Mouse (Mus musculus) natural killer cell, adult 2 months (primary cell): ENCODE data around the gene Stx6.
A peak's percentile ranks its signal among the peaks of the same experiment; 100 is the strongest.

ENCODE experiments used
- DNase-seq, 2 experiments: peaks; one replicate each; pipeline ENCODE4 v3.0.0; 2022; ENCODE audit warnings: low spot score in 2 of 2

Gene Stx6

DNA sequence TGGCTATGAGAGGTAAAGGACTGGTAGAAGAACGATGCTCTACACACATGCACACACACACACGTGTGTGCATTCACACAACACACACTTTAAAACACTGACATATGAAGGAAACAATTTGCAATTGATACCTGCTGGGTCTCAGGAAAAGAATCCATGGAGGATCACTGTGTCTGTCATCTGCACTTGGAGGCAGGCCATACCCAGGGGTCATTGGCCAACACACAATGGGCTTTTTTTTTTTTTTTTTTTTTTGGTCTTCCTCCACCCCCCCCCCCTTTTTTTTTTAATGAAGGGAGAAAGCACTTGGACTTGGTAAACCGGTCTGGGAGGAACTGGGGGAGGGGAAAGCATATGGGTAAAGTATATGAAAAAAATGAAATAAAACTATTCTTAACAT lies 49.3 kb downstream of the Stx6 start:
- no peak for DNase-seq

DNA sequence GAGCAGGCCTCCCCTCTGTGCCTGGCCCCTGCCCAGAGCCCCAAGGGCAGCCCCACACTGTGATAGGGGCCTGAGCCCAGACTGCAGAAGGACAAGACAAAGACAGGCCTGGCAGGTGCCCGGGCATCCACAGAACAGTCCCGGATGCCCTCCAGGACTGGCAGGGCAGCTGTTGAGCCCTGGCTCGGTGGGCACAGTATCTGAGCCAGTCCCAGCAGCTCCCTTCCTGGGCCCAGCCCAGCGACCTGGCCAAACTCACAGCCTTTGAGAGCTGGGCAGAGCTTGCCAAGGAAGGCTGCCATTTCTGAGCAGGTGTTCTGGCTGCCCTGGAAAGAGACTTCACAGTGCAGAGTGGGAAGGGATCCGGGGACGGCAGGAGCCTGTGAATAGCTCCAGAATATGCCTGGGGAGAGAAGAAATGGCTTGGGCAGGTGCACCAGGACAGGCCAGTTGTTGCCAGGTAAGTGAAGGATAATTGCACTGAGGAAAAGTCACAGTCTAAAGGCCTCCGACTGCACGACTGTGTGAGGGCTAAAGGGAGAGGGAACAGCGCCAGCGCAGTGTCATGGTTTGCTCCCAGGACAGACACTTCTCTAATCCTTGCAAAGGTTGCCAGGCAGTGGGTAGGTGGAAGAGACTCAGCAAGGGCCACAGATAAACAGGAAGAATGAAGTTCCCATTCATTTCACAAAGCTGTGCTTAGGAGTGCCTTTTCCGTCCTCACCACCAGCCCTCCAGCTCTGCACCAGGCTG lies 51.7 kb downstream of the Stx6 start:
- no peak for DNase-seq

DNA sequence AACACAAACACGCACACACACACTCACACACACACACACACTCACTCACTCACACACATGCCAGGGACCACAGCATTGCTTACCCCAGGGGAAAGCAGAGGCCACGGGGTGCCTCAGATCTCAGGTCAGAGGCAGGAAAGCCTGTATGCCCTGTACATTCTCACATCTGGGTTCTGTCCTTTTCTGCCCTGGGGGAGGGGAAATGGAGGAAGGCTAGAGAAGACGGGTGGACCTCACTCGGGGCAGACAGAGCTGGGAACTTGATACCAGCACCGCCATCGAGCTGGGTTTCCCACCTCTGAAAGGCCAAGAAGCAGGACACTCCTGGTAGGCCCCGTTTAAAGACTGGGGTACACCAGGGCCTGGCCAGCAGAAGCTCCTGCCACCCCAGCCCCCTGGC lies 52.5 kb downstream of the Stx6 start:
- no peak for DNase-seq

DNA sequence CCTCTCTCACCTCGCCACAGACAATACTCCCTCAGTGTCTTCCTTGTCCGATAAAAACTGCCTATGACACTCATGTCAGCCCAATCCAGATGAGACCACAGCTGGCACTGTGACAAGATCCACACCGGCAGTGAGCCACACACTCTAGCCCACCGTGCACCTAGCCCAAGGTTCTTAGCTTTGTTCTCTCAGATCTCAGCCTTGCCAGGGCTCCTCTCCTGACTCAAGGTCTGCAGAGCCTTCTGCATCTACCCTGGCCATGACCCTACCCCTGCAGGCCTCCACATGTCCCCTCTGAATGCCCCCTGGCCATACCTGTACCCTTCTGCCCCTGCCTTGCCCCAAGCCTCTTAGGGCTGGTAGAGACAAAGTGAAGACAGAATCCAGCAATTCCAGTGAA lies 53.6 kb downstream of the Stx6 start:
- no peak for DNase-seq

DNA sequence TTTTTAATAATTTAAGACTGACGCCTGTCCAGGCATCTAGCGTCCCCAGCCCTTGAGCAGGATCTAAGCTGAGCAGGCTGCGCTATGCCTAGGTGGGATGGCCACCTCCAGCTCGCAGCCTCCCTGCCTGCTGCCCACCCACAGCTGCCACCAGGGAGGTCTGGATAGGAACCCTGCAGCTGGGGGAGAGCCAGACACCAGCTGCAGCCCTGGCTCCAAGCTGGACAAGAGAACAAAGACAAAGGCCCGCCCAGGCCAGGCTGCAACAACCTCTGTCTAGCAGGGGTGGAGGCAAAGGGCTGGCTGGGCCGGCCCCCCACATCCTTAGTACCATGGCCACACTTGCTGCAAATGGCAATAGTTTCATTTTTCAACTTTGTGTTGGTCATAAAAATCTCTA lies 54.0 kb downstream of the Stx6 start:
- no peak for DNase-seq

DNA sequence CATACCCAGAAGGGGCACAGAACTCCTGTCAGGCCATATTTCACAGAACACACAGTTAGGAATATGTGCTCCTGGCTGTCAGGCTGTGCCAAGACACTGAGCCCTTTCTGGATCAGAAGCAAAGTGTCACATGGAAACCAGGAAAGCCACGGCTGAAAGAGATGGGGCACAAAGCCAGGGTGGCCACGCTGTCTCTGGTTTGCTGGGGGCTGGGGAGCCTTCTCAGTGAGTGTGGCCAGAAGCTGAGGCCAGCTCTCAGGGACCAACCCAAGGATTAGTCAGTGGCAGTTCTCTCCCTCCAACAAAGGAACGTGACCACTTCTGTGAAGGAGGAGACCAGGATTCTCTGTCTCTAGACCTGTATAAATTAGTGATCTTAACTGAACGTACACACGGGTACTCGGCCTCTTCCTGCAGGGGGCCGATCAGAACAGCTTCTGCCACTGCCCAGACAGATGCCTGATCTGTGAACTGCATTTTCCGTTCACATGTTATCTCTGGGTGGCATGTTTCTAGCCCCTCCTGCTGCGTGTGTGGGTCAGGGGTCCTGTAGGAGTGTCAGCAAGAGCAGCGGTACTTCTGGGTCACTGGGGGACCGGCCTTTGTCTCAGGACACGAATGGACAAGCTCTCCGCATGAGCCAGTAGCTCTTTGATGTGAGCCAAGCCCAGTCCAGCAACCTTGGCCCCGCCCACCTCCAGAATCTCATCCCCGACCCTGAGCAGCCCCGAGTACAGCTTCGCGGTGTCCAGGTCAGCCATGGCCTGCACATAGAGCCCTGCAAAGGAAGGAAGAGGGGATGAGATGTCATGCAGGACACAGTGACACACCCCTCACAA lies 54.6 kb downstream of the Stx6 start:
- no peak for DNase-seq

DNA sequence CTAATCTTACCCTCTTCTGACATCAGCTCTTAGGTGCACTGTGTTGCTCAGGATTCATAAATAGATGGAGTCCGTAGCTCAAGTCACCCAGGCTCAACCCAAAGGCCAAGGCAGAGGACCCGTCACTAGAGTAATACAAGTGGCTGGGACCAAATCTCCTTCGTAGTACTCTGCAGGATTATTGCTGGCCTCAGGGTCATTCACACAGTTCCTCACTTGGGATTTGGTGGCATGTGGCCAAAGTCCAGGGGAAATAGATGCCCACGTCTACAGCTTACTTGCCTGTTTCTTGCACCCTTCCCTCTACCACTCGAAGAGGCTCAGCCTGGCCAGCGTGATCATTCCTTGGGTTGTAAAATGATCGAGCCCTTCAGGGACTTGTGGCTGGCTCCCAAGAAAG lies 55.4 kb downstream of the Stx6 start:
- no peak for DNase-seq

DNA sequence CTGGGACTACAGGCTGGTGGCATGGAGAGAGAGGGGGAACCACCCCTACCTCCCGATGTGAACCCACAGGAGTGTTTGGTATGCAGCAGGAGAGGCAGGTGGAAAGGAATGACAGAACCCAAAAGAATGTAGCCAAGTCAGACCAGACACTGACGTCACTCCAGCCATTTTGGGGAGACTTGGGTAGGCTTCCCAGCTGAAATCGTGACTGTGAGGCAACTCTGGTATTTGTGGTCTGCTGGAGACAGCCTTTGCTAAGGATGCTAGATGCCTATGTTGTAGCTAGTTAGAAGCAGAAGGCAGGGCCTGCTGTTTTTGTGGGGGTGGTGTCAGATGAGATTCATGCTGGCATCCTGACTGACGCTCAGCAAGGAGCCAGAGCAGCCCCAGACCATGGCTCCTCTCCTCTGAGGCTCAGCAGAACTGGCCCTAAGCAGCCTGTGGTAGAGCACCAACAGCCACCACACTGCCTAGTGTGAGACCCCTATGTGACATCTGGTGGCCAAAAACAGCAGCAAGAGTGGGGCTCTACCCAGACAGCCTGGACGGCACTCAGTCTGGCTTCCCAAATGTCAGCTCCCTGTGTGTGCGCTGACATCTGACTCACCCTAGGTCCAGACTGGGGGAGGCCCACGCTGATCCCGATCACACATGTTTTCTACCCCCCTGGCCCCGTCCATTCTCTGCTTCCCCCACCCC lies 56.7 kb downstream of the Stx6 start:
- DNase-seq, result no peak

DNA sequence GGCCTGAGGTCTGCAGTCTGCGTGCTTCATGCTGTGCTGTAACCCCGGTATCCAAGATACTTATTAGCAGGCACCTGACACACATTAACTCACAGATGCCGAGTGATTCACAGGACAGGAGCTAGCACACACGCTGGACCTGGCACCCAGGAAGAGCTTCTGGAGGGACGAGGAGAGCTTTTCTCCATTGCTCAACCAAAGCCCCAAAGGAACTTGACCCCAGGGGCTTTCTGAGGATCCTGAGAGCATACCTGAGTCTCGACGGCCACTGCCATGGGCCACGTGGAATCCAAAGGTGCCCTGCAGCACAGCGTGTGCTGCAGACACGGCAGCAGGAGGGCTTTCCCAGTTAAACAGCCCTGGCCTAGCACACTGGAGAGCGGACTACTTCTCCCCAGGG lies 57.8 kb downstream of the Stx6 start:
- DNase-seq, result no peak

DNA sequence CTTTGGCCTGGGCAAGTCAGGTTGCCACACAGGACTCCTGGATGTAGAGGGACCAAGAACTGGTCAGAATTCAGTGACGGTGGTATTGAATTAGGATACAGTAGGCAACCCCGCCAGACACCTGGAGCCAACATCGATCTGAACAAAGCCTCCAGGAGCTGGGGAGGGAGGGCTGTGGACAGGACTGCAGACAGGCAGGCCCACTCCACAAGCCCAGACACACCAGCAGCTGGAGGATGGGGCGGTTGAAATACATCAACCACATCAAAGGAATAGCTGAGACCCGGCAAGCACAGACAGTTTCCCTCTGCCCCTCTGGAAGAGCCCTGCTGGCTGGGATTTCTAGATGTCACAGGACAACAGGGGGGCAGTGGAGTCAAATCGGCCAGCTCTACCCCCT lies 58.3 kb downstream of the Stx6 start:
- DNase-seq, result no peak

DNA sequence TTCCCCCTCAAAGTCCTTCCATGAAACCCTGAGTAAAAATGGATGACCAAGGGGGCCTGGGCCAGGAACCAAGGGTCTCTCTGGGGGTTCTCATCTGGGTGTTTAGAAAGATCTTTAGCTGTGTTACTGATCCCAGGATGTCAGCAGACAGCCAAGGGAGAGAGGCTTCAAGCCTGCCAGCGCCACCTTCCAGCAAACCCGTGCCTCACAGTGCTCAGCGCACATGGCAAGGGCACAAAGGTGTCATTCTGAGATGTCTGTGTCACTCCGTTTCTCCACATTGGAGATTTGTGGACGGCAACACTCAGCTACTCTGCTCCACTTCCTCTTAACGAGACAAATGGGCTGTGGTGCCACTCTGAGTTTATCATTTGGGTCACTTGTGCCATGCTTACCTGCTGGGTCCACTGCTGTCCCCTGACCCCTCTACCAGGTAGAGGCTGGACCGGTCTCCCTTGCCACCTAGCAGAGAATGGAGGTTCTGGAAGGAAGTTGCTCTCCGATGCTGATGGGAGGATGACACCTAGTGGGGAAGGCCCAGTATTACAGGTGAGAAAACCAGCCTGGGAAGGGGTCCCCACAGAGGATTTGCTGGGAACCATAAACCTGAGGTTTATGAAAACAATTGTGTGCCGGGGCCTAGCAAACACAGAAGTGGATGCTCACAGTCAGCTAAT lies 59.5 kb downstream of the Stx6 start:
- peak; percentile 44 to 64 for DNase-seq

DNA sequence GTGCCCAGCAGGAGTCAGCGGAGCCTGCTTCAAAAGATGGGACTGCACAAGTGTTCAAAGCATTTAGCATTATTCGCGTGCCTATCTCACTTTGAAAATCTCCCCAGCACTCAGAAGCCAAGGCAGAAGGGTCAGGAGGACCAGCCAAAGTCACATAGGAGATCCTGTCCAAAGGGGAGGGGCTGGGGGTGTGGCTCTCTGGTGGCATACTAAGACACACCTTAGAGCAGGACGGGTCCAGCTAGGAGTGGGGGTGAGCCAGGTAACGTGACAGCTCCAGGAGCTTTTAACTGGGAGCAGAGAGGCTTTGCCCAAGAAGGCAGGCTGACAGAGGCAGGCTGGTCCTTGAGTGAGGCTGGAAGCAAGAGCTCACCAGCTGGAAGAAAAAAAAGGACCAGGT lies 60.4 kb downstream of the Stx6 start:
- no peak for DNase-seq

DNA sequence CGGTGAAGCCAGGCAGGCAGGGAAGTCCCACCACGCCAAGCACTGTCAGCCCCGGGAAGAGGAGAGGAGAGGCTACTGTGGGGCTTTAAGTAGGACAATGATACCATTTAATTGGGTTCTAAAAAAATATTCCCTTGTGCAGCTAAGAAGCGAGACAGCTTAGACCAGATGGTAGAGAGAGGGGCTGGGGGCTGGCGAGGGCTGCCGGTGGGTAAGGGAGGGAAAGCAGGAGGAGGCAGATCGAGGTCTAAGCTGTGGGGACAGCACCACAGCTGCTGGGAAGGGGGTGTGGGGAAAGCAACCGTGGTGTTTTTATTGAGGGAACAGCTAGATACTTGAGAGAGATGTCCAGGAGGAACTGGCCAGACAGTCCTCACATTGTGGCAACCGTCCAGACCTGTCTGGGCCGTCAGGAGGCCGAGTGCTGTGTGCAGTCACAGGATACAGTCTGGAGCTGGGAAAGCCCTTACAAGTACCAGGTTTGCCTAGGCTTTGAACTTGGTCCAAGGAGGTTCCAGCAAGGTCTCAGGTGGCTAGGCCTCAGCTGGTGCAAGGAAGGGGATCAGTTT lies 63.7 kb downstream of the Stx6 start:
- DNase-seq, result no peak

DNA sequence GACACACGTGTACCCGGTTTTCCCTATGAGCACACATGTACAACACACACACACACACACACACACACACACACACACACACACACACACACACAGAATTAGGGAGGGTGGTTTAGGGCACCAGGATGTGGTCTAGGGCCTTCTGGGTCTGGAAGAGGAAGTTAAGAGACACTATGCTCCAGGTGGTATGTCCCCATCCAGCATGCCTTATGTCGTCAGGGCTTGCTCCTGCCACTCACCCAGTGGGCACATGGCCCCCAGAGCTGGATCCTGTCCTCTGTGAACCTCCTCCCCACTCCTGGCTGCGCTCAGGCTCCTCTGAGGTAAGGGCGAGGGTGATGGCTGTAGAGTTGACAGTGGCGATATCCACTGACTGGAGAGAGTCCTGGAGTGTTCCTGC lies 64.5 kb downstream of the Stx6 start:
- DNase-seq, result peak in 1 of 2 experiments; percentile 55

DNA sequence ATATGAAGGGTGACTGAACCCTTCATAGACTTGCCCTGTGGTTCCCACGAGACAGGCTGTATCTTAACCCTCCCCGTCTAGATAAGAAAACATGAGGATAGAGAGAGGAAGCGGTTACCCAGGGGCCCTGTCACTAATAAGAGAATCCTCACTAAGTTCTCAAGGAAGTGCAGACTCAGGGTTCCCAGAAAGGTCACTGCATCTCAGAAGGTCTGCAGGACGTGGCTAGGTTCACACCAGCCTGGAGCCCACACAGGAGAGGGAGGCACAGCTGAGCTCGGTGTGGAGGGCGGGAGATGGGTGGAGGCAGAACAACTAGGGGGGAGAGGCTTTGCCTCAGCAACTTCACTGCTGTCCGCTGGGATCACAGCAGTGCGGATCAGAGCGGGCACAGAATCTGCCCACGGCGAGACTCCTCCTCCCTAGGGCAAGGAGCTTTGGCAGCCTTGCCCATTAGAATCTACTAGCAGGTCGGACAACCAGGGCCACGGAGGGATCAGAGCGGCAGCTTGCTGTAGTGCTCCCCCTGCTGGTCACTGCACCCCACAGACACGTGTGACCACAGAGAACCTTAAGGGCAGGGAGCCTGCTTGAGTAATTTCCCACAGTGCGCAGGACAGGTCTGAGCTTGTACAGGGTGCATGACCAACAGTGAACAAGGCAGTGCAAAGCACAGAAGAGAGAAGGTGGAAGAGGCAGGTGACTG lies 65.5 kb downstream of the Stx6 start:
- peak; percentile 70 to 81 for DNase-seq

DNA sequence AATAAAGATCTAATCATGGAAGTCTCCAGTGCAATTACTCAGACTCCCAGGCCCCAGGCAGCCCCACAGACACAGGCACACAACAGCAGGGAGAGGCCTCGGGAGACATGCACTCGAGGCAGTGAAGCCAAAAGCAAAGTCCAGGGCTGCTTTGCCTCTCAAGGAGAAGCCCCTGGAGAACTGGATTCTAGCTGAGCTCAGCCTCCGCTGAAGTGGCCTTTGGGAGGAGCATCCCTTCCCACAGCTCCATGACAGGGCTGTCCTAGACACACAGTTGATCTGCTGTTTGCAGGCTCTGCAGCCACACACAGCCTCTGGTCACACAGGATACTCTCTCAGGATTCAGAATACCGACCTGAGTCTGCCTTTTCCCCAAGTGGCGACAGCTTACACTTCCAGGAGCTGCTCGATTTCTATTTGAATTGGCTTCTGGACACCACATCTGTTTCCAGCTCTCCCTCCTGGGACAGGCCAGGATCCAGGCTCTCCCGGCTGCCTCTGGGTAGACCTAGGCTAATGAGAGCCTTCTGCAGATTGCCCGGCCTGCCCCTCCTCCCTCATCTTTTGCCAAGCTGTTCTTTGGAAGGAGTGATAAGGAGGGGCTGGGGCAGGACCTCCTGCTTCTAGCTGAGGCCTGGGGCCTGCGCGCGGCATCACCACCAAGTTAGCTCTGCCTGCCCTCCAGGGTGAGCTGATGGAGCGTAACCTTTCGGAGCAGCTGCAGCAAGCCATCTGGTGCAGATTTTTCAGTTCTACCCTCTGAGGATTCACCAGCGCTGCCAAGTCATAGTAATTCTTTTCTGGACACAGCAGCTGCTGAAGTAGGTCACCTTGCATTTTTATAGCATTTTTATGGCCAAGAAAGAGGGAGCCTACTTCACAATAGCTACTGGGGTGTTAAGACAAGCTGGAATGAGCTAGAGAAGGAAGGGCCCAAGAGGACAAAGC lies 71.2 kb downstream of the Stx6 start:
- DNase-seq, result no peak

DNA sequence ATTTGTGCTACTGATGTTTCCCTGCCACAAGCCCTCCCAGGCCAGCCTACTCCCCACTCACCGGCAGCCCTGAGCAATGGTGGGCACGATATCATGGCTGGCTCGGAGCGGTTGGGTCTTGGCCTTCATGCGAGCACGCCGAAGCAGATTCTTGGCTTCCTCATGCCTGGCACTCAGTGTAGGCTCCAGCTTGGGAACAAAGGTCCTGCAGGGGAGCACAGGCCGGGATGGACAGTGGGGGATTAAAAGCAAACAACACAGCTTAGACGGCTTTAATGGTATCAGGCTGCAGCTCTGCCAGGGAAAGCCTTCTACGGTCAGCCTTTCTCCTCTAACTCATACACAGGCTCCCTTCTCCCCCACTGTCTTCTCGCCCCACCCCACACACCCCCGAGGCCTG lies 73.9 kb downstream of the Stx6 start:
- DNase-seq, result no peak

DNA sequence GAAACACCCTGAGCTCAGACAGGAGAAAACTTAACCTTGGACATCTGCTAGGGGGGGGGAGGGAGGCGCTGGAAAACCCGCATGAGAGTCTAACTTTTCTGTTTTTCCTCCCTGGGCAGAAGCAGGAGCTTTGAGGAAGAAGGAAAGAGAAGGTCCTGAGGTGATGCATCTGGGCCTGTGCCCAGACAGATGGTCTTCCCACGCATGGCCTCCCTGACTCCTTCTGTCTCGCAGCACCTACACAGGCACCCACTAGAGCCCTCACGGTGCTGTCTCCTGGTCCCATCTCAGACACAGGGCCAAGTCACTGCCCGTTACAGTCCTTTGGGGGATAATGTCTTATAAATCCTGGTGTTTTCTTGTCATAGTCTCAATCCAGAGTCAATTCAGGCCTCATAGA lies 74.3 kb downstream of the Stx6 start:
- no peak for DNase-seq

DNA sequence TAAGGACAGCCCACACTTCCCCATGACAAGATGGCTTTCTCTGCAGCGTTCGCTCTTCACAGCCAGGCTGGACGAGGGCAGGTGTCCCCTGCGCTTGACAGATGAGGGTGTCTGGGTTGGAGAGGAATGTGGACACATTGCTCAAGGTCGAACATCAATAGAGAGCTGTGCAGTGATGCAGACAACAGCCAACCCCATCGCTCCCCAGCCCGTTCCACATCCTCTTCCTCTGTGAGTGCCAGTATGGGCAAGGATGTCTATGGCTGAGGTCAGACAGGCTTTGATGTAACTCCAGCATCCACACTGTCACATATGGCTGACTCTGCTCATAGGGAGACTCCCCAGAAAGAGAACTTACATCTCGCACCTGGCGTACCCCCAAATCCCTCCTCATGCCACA lies 74.9 kb downstream of the Stx6 start:
- no peak for DNase-seq
